Mouse (Mus musculus) ES-Bruce4 (cell line): ENCODE measurements around the gene Nudt8. TPM values are rescaled to one million over a fixed set of nuclear protein-coding genes. Genes with fewer than 3 reads are reported as not detected.
"Not testable (repeated sequence)": the region's sequence is repeated elsewhere in the genome, so short reads cannot be mapped to it uniquely, and the experiment has no call there.

Source experiments
- H3K27ac ChIP-seq: 2 replicates; pipeline ENCODE4 v1.5.1; 2012; ENCODE audit warnings: low read length, inconsistent platforms; ENCODE audit not compliant: insufficient read depth
- H3K27me3 ChIP-seq: 2 replicates; pipeline ENCODE4 v1.6.1; 2012; ENCODE audit warnings: mild to moderate bottlenecking, low read length, inconsistent platforms; ENCODE audit not compliant: control insufficient read depth, poor library complexity, insufficient read depth, severe bottlenecking
- H3K36me3 ChIP-seq: 2 replicates; pipeline ENCODE4 v1.6.1; 2012; ENCODE audit warnings: inconsistent platforms, mild to moderate bottlenecking, low read length, moderate library complexity; ENCODE audit not compliant: control insufficient read depth, poor library complexity, insufficient read depth, severe bottlenecking
- H3K4me1 ChIP-seq: one replicate; pipeline ENCODE4 v1.8.1; 2011; ENCODE audit warnings: low read length; ENCODE audit not compliant: control insufficient read depth, insufficient read depth
- H3K4me3 ChIP-seq: 2 replicates; pipeline ENCODE4 v1.5.1; 2011; ENCODE audit warnings: low read depth, mild to moderate bottlenecking, low read length
- H3K9ac ChIP-seq: 2 replicates; pipeline ENCODE4 v1.6.1; 2012; ENCODE audit warnings: low read depth, mild to moderate bottlenecking, inconsistent platforms; ENCODE audit not compliant: poor library complexity, severe bottlenecking
- H3K9me3 ChIP-seq: replicated peaks from 2 replicates; pipeline ENCODE4 v1.6.1; 2012; ENCODE audit warnings: mild to moderate bottlenecking, low read length, inconsistent platforms; ENCODE audit not compliant: control insufficient read depth, poor library complexity, insufficient read depth, severe bottlenecking
- CTCF ChIP-seq: IDR thresholded peaks from one replicate; pipeline ENCODE4 v1.8.1; 2011; ENCODE audit warnings: low read depth, low read length
- EP300 ChIP-seq: IDR thresholded peaks from 2 replicates; pipeline ENCODE4 v1.6.1; 2011; ENCODE audit warnings: low read depth, low read length; ENCODE audit not compliant: insufficient read depth
- POLR2A ChIP-seq: IDR thresholded peaks from one replicate; pipeline ENCODE4 v1.8.1; 2011; ENCODE audit warnings: low read length; ENCODE audit not compliant: insufficient read depth
- polyA plus RNA-seq: library from polyadenylated mRNA; stranded (reverse); fragments of >200 nt; gene quantifications from 2 replicates; pipeline ENCODE4 v1.2.4, GENCODE M21; 2011; ENCODE audit warnings: low read depth; ENCODE audit not compliant: missing spikeins, insufficient read depth, insufficient read length

Nudt8 gene
- polyA plus RNA-seq, 1 experiment = 17.3 TPM

- Histone ChIP-seq H3K36me3 (no peaks in the 10 kb centered on the region), H3K9me3 (no peaks in the 10 kb centered on the region), H3K27ac (no peak within 1 kb of the TSS), H3K27me3 (no peaks in the 10 kb centered on the region), H3K4me1 (no peaks in the 10 kb centered on the region), H3K4me3 (no peak within 1 kb of the TSS), H3K9ac (no peak within 1 kb of the TSS)
- TF ChIP-seq POLR2A (no peak), CTCF (no peak), EP300 (no peak)
Observed at GRCm38 (mm10) chr19:3958470-3958869, 41.9 kb upstream of the Nudt8 start, which contains the start of gene Aldh3b3. Gene Aldh3b3, plus strand, starts transcription at chr19:3958645.

DNA sequence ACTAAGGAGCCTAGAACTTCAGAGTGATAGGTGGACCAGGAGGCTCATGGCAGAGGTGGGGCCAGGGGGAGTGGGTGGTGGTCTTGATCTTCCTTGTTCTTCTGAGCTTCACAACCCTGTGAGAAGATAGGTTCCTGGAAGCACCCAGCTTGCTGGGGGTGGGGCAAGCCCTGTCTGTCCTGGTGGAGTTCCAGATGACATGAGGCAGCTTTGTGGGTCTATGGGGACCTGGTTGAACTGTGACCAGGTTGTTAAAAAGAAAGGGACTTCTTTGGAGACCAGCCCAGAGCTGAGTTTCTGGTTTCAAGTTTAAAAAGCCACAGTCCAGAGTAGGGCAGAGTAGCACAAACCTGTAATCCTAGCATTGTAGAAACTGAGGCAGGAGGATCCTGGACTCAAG is 41.4 kb upstream of the Nudt8 start:
- H3K9ac ChIP-seq = no peak overlapping the region
- no peak overlapping the region for H3K4me3 ChIP-seq
- TF ChIP-seq EP300 = no peak

DNA sequence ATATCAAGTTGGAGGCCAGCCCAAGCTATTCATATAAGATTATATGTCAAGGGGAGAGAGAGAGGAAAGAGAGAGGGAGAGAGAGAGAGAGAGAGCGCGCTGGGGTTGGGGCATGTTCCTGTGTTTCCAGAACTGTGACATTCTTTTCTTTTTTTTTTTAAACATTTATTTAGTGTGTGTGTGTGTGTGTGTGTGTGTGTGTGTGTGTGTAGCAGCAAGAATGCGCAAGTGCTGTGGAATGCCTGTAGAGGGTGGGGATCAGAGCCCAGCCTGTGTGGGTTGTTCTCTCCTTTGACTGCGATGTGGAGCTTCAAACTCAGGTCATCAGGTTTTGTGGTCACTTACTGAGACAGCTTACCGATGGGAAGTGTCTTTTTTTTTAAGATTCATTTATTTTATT is 40.2 kb upstream of the Nudt8 start:
- H3K27me3 ChIP-seq = no peaks in the 10 kb centered on the region
- H3K36me3 ChIP-seq = no peaks in the 10 kb centered on the region
- no peak overlapping the region for H3K27ac ChIP-seq
- H3K9me3 ChIP-seq = no peaks in the 10 kb centered on the region
- no peak overlapping the region for H3K9ac ChIP-seq
- H3K4me1 ChIP-seq = no peaks in the 10 kb centered on the region
- H3K4me3 ChIP-seq = no peak overlapping the region
- TF ChIP-seq CTCF (no peak), POLR2A (no peak), EP300 (no peak)

More for the DNA sequence above, 41.4 kb upstream of the Nudt8 start:
- no peaks in the 10 kb centered on the region for H3K36me3 ChIP-seq
- H3K4me1 ChIP-seq = no peaks in the 10 kb centered on the region
- no peaks in the 10 kb centered on the region for H3K27me3 ChIP-seq
- no peak overlapping the region for H3K27ac ChIP-seq
- H3K9me3 ChIP-seq = no peaks in the 10 kb centered on the region

GRCm38 (mm10) chr19:3961805-3962204 is 38.6 kb upstream of the Nudt8 start:
- not testable (repeated sequence) for H3K9ac ChIP-seq, H3K9me3 ChIP-seq, H3K4me3 ChIP-seq, H3K27me3 ChIP-seq, H3K4me1 ChIP-seq, H3K27ac ChIP-seq, H3K36me3 ChIP-seq

- H3K9ac ChIP-seq = no peak overlapping the region
- H3K9me3 ChIP-seq = no peaks in the 10 kb centered on the region
- no peak overlapping the region for H3K27ac ChIP-seq
- no peaks in the 10 kb centered on the region for H3K27me3 ChIP-seq
- H3K4me1 ChIP-seq = no peaks in the 10 kb centered on the region
- TF ChIP-seq POLR2A (no peak), CTCF (peak; percentile 41)
- H3K36me3 ChIP-seq = no peaks in the 10 kb centered on the region
- no peak overlapping the region for H3K4me3 ChIP-seq
Observed at GRCm38 (mm10) chr19:3962469-3962868, 37.9 kb upstream of the Nudt8 start.

GRCm38 (mm10) chr19:3964030-3964429 is 36.4 kb upstream of the Nudt8 start:
- Histone ChIP-seq H3K4me1 (no peaks in the 10 kb centered on the region), H3K27me3 (no peaks in the 10 kb centered on the region), H3K9me3 (no peaks in the 10 kb centered on the region), H3K4me3 (no peak overlapping the region), H3K27ac (no peak overlapping the region), H3K36me3 (no peaks in the 10 kb centered on the region), H3K9ac (no peak overlapping the region)
- TF ChIP-seq POLR2A (no peak), CTCF (no peak), EP300 (no peak)
